Mouse (Mus musculus): ENCODE measurements at regions not wholly inside any gene's neighbourhood (a gene's known extent, or its start where the extent isn't known, plus 50 kb on each side); places are given as distances from the start of the nearest gene placed in this dataset.

- DNase-seq = no peak
Measured at GRCm38 (mm10) chr7:113121911-113122319, 85.3 kb upstream of the Arntl start.

GRCm38 (mm10) chr7:113126010-113126409 lies 81.3 kb upstream of the Arntl start:
- DNase-seq = no peak

GRCm38 (mm10) chr7:113130552-113130951 lies 76.7 kb upstream of the Arntl start:
- DNase-seq = no peak

- peak; percentile 81 to 86 for DNase-seq
Measured at GRCm38 (mm10) chr7:113131945-113132538, 75.2 kb upstream of the Arntl start.

- no peak for DNase-seq
Measured at GRCm38 (mm10) chr7:113133891-113134290, 73.4 kb upstream of the Arntl start.

- DNase-seq = no peak
Measured at GRCm38 (mm10) chr7:113140011-113140438, 67.2 kb upstream of the Arntl start.

GRCm38 (mm10) chr7:113141846-113142683 lies 65.2 kb upstream of the Arntl start:
- DNase-seq = no peak

DNA sequence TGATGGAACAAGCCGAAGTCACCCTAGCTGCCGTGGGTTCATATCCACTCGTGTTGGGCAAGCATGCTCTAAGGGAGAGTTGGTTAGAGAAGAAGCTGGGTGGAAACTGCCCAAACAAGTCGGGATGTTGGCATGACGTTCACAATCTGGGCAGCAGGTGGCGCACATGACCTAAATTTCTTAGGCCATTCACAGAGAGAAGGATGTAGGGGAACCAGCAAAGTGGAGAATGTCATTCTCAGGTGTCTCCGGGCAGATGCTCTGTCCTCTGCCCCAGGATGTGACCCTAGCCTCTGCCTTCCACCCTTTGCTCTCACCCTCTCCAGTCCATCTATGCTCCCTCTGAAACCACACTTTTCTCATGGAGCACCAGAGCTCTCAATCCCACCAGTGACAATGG lies 63.7 kb upstream of the Arntl start:
- peak; percentile 83 to 89 for DNase-seq

GRCm38 (mm10) chr7:113145046-113145445 lies 62.2 kb upstream of the Arntl start:
- DNase-seq = no peak

GRCm38 (mm10) chr7:113146108-113146507 lies 61.2 kb upstream of the Arntl start:
- DNase-seq = no peak

DNA sequence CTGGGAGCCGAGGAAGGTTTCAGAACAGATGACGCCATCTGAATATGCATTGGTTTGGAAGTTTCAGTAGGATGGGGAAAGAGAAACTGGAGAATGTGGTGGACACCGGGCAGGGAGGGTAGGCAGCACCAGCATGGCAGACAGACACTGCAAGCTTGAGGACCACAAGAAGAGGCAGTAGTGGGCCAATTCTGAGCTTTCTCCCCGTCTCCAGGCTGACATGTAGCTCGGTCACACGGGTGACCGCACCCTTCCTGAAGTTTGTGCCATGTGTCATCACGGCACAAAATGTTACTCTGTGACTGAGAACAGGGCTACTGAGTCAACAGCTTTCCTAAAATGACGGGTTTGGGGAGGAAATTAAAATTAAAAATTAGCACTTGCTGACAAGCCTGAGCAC lies 60.7 kb upstream of the Arntl start:
- no peak for DNase-seq

DNA sequence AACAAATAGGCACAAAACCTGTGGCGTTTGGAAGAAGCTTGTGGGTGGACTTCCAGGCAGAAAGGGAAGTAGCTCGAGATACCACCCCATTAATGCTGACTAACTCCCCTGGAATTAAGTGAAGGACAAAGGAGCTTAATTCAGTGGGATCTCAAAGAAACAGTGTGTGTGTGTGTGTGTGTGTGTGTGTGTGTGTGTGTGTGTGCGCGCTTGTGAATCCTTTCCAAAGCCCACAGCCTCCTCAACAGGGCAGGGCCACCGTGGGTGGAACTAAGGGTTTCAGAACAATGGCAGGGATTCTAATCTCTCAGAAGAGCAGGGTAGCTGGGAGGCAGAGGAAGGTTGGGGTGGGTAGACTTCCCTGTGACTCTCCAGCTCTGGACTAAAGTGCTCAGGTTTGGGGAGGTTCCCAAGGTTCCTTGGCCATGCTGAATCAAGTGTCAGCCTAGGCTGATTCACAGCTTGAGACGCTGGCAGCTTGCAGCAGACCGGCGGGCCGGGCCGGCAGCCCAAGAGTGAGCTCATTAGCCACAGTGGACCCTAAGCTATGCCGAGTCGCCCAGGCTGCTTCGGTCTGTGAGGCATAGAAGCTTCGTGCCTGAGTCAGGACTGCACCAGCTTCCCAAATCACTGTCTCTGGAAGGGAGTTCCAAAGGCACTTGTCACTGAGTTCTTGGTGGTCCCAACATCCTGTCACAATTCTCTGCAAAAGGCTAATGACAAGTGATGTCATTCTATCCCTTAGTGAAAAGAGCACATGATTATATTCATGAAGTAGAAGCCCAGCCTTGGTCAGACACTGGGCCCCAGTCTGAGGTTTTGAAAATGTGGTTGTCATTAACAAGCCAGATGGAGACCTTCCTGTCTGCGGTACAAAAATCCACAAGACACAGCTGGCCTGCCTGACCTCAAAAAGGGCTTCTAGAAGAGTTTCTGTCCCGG lies 59.6 kb upstream of the Arntl start:
- no peak for DNase-seq

- DNase-seq = no peak
Measured at GRCm38 (mm10) chr7:113148700-113149099, 58.6 kb upstream of the Arntl start.

DNA sequence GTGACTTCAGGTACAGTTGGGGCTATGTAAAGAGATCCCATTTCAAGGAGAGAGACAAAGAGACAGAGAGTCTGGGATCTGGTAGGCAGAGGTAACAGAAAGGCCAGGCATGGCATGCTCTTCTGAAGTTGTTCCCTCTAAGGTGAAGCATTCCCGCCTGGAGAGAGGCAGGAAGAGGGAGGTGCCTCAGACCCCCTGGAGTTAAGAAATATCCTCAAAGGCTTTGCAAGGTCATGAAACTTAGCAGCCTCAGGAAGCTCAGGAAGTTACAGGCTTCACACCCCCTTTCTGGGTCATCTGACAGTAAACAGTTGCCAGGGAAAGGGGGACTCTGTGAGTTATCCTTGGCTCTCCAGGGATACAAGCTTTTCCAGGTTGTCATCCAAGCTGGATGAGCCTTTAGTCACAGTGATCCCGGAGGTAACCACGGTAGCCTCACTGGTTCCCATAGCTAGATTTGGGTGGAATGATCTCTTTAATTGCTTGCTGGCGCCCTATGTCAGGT lies 57.2 kb upstream of the Arntl start:
- DNase-seq = no peak

DNA sequence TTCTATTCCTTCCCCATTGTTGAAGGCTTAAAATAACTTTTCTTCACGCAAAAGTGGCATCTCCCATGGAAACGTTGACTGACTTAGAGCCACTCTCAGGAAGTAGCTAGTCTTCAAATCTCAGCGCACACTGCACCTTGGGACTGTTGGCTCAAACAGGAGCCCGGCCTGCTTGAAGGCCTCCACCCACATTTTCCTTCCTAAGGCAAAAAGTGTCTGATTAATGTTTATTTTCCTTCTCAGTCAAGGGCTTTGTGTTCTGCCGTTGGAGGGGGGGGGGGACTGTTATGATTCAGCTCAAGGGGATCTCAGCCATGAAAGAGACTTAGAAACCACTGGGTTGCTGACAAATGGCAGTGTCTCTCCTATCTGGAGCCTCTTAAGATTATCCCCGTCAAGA lies 56.5 kb upstream of the Arntl start:
- DNase-seq = no peak

DNA sequence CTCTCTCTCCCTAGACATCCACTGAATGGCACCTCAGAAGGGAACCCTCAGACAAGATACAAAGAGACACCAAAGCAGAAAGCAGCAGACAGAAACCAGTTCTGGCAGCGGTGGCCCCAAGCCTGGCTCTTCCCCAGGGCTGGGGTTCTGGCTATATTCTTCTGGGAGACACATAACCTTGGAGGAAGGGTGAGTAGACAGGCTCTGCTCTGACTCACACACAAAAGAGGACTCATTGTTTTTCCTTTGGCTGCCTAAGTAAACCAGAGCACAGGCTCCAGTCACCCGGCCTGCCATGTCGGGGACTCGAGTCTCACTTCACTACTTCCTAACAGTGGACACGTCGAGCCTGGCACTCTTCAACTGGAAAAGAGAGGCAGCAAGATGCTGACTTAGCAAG lies 55.8 kb upstream of the Arntl start:
- no peak for DNase-seq

- no peak for DNase-seq
Measured at GRCm38 (mm10) chr7:113153386-113153785, 53.9 kb upstream of the Arntl start.

GRCm38 (mm10) chr7:113154066-113154465 lies 53.2 kb upstream of the Arntl start:
- no peak for DNase-seq

DNA sequence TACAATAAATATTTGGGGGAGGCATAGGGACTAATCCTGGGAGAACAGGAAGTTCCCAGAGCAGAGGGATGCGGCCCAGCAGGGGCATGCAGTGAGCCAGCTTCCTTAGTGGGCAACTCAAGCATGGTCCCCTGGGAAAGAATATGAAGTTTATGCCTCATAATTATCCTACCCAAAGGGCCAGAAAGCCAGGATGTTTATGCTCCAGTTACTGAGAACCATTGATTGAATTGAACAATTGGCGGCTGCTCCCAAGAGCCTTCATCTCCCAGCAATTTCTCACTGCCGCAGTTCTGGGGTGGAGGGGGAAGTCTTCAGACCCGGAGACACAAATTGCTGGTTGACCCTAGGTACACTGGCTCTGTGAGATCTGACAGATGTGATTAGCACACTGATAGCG lies 50.9 kb upstream of the Arntl start:
- DNase-seq = no peak

DNA sequence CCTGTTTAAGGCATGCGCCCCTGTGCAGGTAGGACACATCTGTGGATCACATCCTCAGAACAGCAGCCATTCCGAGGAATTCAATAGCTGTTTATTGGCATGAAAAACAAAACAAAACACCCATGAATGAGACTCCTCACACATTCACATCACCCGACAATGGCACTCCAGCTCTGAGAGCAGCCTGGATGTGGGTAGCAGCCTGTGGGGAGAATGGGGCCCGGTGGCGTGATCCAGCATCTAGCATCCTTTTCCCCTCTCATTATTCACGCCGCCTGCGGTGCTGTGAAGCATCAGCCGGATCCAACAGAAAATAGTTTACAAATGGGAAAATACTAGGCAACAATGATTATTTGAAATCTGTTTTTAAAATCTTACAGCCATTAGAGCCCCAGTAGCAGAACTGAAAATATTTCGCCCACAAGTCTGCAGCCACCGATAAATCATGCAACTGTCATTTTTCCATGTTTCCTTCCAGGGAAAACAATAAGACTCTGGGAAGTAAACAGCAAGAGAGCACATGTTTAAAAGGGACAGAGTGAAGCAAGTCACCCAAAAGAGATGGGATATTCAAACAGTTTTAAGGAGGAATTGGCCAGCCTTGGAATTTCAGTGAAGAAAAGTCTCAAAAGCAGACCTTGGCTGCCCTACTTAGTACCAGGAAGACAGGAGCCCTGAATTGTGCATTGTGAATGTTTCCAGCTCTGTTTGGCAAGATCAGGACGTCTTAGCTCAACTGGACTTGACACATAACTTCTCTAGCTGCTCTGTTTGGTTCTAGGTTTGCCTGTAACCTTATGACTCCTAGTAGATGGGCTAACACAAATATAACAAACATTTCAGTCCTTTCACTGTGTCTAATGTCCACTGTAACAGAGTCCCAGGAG lies 50.2 kb upstream of the Arntl start:
- DNase-seq = no peak
